Mouse (Mus musculus) limb, embryonic 13.5 days (tissue): ENCODE results near the gene Caprin2. TPM values are rescaled to one million over a fixed set of nuclear protein-coding genes. Genes with fewer than 3 reads are reported as not detected.
A peak's percentile ranks its signal among the peaks of the same experiment; 100 is the strongest.
"Not testable (repeated sequence)": the region's sequence is repeated elsewhere in the genome, so short reads cannot be mapped to it uniquely, and the experiment has no call there.

Experiments used
- ATAC-seq: fragments of 200-750 bp; cut with Nextera tagmentation; 2 replicates; pipeline ENCODE4 v1.8.0; 2017; ENCODE audit warnings: low read depth, moderate number of reproducible peaks, moderate TSS enrichment; ENCODE audit not compliant: low FRiP score
- H3K27ac ChIP-seq: fragments of 300-500 bp; sonication (generic); 2 replicates; pipeline ENCODE4 v1.5.1; 2015; ENCODE audit warnings: inconsistent platforms, mild to moderate bottlenecking, moderate library complexity
- H3K27me3 ChIP-seq: fragments of 300-500 bp; sonication (generic); 2 replicates; pipeline ENCODE4 v1.6.1; 2015; ENCODE audit warnings: mild to moderate bottlenecking, inconsistent platforms
- H3K36me3 ChIP-seq: fragments of 300-500 bp; sonication (generic); 2 replicates; pipeline ENCODE4 v1.6.1; 2015; ENCODE audit warnings: inconsistent platforms, mild to moderate bottlenecking, moderate library complexity
- H3K4me1 ChIP-seq: fragments of 300-500 bp; sonication (generic); 2 replicates; pipeline ENCODE4 v1.6.1; 2015; ENCODE audit warnings: inconsistent platforms
- H3K4me2 ChIP-seq: fragments of 300-500 bp; sonication (generic); replicated peaks from 2 replicates; pipeline ENCODE4 v1.6.1; 2015; ENCODE audit warnings: inconsistent platforms, mild to moderate bottlenecking, moderate library complexity
- H3K4me3 ChIP-seq: fragments of 300-500 bp; sonication (generic); 2 replicates; pipeline ENCODE4 v1.5.1; 2015; ENCODE audit warnings: moderate library complexity, mild to moderate bottlenecking, inconsistent platforms
- H3K9ac ChIP-seq: fragments of 300-500 bp; sonication (generic); 2 replicates; pipeline ENCODE4 v1.6.1; 2015; ENCODE audit warnings: mild to moderate bottlenecking, inconsistent platforms
- H3K9me3 ChIP-seq: fragments of 300-500 bp; sonication (generic); 2 replicates; pipeline ENCODE4 v1.6.1; 2016; ENCODE audit warnings: inconsistent platforms
- WGBS: fragments of 180-500 bp; shearing (Covaris S2); methylation state at CpG from one replicate; pipeline ENCODE4 v1.1.7; 2015; 5-methylcytosine and 5-hydroxymethylcytosine counted together
- polyA plus RNA-seq: library from polyadenylated mRNA; unstranded; fragments of >200 nt; fragmentation: Nextera tagmentation; extraction: Ambion mirVana; gene quantifications from 2 replicates; pipeline ENCODE4 v1.2.1, GENCODE M21; 2015

Caprin2 gene
- polyA plus RNA-seq, 1 experiment from 2014 or later = 17.7 TPM

- no peaks in the 10 kb centered on the region for H3K9me3 ChIP-seq
- H3K9ac ChIP-seq = no peak overlapping the region
- H3K4me2 ChIP-seq = no peak overlapping the region
- no peaks in the 10 kb centered on the region for H3K4me1 ChIP-seq
- no peak for ATAC-seq
- H3K36me3 ChIP-seq = peaks cover 21% of the 10 kb centered on the region
- H3K4me3 ChIP-seq = no peak overlapping the region
- H3K27ac ChIP-seq = no peak overlapping the region
- H3K27me3 ChIP-seq = no peaks in the 10 kb centered on the region
- 34% methylated on average over 3 of the region's 3 CpGs for WGBS
Observed at GRCm38 (mm10) chr6:148916817-148917216, 20.8 kb upstream of the Caprin2 start.

- H3K27ac ChIP-seq = no peak overlapping the region
- no peaks in the 10 kb centered on the region for H3K4me1 ChIP-seq
- H3K27me3 ChIP-seq = no peaks in the 10 kb centered on the region
- H3K9me3 ChIP-seq = no peaks in the 10 kb centered on the region
- H3K4me3 ChIP-seq = no peak overlapping the region
- no peak overlapping the region for H3K9ac ChIP-seq
- 9% methylated on average over 2 of the region's 2 CpGs for WGBS
- no peak overlapping the region for H3K4me2 ChIP-seq
- no peak for ATAC-seq
- H3K36me3 ChIP-seq = peaks cover 4% of the 10 kb centered on the region; the same call in 1 of the 2 replicates
Observed at GRCm38 (mm10) chr6:148913938-148914337, 17.9 kb upstream of the Caprin2 start.

- not testable (repeated sequence) for H3K4me3 ChIP-seq, H3K27ac ChIP-seq, ATAC-seq, H3K9ac ChIP-seq, H3K27me3 ChIP-seq, H3K36me3 ChIP-seq, H3K4me2 ChIP-seq, H3K4me1 ChIP-seq, H3K9me3 ChIP-seq
- 81% methylated on average over 8 of the region's 8 CpGs for WGBS
Observed at GRCm38 (mm10) chr6:148911906-148912305, 15.9 kb upstream of the Caprin2 start.

GRCm38 (mm10) chr6:148906958-148907357, 10.9 kb upstream of the Caprin2 start:
- Histone ChIP-seq H3K9me3 (no peaks in the 10 kb centered on the region), H3K36me3 (no peaks in the 10 kb centered on the region), H3K9ac (no peak overlapping the region), H3K4me2 (no peak overlapping the region), H3K4me3 (no peak overlapping the region), H3K27me3 (no peaks in the 10 kb centered on the region), H3K4me1 (no peaks in the 10 kb centered on the region), H3K27ac (no peak overlapping the region)
- 88% methylated on average over 9 of the region's 9 CpGs for WGBS
- ATAC-seq = no peak

- no peak for ATAC-seq
- no peak overlapping the region for H3K4me2 ChIP-seq
- H3K9me3 ChIP-seq = no peaks in the 10 kb centered on the region
- 76% methylated on average over 3 of the region's 3 CpGs for WGBS
- no peak overlapping the region for H3K9ac ChIP-seq
- H3K36me3 ChIP-seq = no peaks in the 10 kb centered on the region
- H3K27ac ChIP-seq = no peak overlapping the region
- H3K4me3 ChIP-seq = no peak overlapping the region
- no peaks in the 10 kb centered on the region for H3K4me1 ChIP-seq
- no peaks in the 10 kb centered on the region for H3K27me3 ChIP-seq
Observed at GRCm38 (mm10) chr6:148902728-148903127, 6.7 kb upstream of the Caprin2 start.

GRCm38 (mm10) chr6:148896507-148896851, 442 bp upstream of the Caprin2 start:
- Histone ChIP-seq H3K27me3 (no peaks in the 10 kb centered on the region), H3K9ac (peak overlapping the region; percentile 65), H3K4me1 (peaks cover 7% of the 10 kb centered on the region), H3K9me3 (no peaks in the 10 kb centered on the region), H3K4me2 (peak overlapping the region; percentile 74), H3K4me3 (peak overlapping the region; percentile 77), H3K36me3 (no peaks in the 10 kb centered on the region), H3K27ac (peak overlapping the region; percentile 81)
- 51% methylated on average over 6 of the region's 6 CpGs for WGBS
- ATAC-seq = peak; percentile 41; the same call in 1 of the 2 replicates

GRCm38 (mm10) chr6:148894888-148895772, 907 bp downstream of the Caprin2 start:
- Histone ChIP-seq H3K36me3 (no peaks in the 10 kb centered on the region), H3K4me2 (peak overlapping the region; percentile 74), H3K9ac (peak overlapping the region; percentile 85), H3K4me1 (peaks cover 7% of the 10 kb centered on the region), H3K27me3 (no peaks in the 10 kb centered on the region), H3K4me3 (peak overlapping the region; percentile 77), H3K9me3 (no peaks in the 10 kb centered on the region), H3K27ac (peak overlapping the region; percentile 85; the same call in 1 of the 2 replicates)
- 12% methylated on average over 18 of the region's 18 CpGs for WGBS
- ATAC-seq = no peak

- no peaks in the 10 kb centered on the region for H3K9me3 ChIP-seq
- H3K4me3 ChIP-seq = no peak overlapping the region
- no peak overlapping the region for H3K27ac ChIP-seq
- no peak for ATAC-seq
- no peaks in the 10 kb centered on the region for H3K4me1 ChIP-seq
- 88% methylated on average over 1 of the region's 1 CpGs for WGBS
- H3K27me3 ChIP-seq = no peaks in the 10 kb centered on the region
- H3K9ac ChIP-seq = no peak overlapping the region
- 0 out of 2 replicates have a peak, but pooled peaks cover 3% of the 10 kb centered on the region for H3K36me3 ChIP-seq
- H3K4me2 ChIP-seq = no peak overlapping the region
Observed at GRCm38 (mm10) chr6:148873911-148874310, 22.1 kb downstream of the Caprin2 start.

GRCm38 (mm10) chr6:148845629-148846028, 50.4 kb downstream of the Caprin2 start:
- ATAC-seq = no peak
- no peak overlapping the region for H3K4me2 ChIP-seq
- no peak overlapping the region for H3K27ac ChIP-seq

GRCm38 (mm10) chr6:148841760-148842159, 54.3 kb downstream of the Caprin2 start:
- no peak overlapping the region for H3K9ac ChIP-seq
- peaks cover 5% of the 10 kb centered on the region; the same call in 1 of the 2 replicates for H3K36me3 ChIP-seq
- no peak overlapping the region for H3K4me3 ChIP-seq
- WGBS = 87% methylated on average over 1 of the region's 1 CpGs
- no peaks in the 10 kb centered on the region for H3K4me1 ChIP-seq
- no peak overlapping the region for H3K27ac ChIP-seq
- no peak for ATAC-seq
- H3K27me3 ChIP-seq = no peaks in the 10 kb centered on the region
- H3K9me3 ChIP-seq = no peaks in the 10 kb centered on the region
- no peak overlapping the region for H3K4me2 ChIP-seq

More at GRCm38 (mm10) chr6:148845629-148846028, 50.4 kb downstream of the Caprin2 start:
- Histone ChIP-seq H3K4me3 (no peak overlapping the region), H3K9me3 (no peaks in the 10 kb centered on the region), H3K36me3 (peaks cover 11% of the 10 kb centered on the region), H3K4me1 (no peaks in the 10 kb centered on the region), H3K27me3 (no peaks in the 10 kb centered on the region), H3K9ac (no peak overlapping the region)

- Histone ChIP-seq H3K9me3 (no peaks in the 10 kb centered on the region), H3K27me3 (no peaks in the 10 kb centered on the region), H3K4me1 (no peaks in the 10 kb centered on the region), H3K36me3 (peaks cover 5% of the 10 kb centered on the region; the same call in 1 of the 2 replicates), H3K4me2 (no peak overlapping the region), H3K27ac (no peak overlapping the region), H3K4me3 (no peak overlapping the region), H3K9ac (no peak overlapping the region)
- no peak for ATAC-seq
Observed at GRCm38 (mm10) chr6:148838460-148838859, 57.6 kb downstream of the Caprin2 start.

- H3K9ac ChIP-seq = no peak overlapping the region; the same call in 1 of the 2 replicates
- H3K27ac ChIP-seq = no peak overlapping the region
- no peak; the same call in 1 of the 2 replicates for ATAC-seq
- H3K4me2 ChIP-seq = peak overlapping the region; percentile 86
- no peaks in the 10 kb centered on the region for H3K36me3 ChIP-seq
- no peaks in the 10 kb centered on the region for H3K27me3 ChIP-seq
- peak overlapping the region; percentile 79 for H3K4me3 ChIP-seq
- H3K9me3 ChIP-seq = no peaks in the 10 kb centered on the region
- WGBS = 27% methylated on average over 3 of the region's 3 CpGs
- H3K4me1 ChIP-seq = peaks cover 11% of the 10 kb centered on the region
Observed at GRCm38 (mm10) chr6:148831728-148832121, 64.3 kb downstream of the Caprin2 start.
